Mouse (Mus musculus) limb, embryonic 10.5 days (tissue): Measurements from ENCODE around the gene Aldh3a2. TPM values are rescaled to one million over a fixed set of nuclear protein-coding genes. Genes with fewer than 3 reads are reported as not detected.
A peak's percentile ranks its signal among the peaks of the same experiment; 100 is the strongest.
"Not testable (repeated sequence)": the region's sequence is repeated elsewhere in the genome, so short reads cannot be mapped to it uniquely, and the experiment has no call there.

Experiments
- DNase-seq: peaks from one replicate; pipeline ENCODE4 v3.0.0-alpha.2; 2017; ENCODE audit warnings: low spot score
- H3K27ac ChIP-seq: fragments of 300-500 bp; sonication (generic); 2 replicates; pipeline ENCODE4 v1.5.1; 2016; ENCODE audit warnings: mild to moderate bottlenecking
- H3K27me3 ChIP-seq: fragments of 300-500 bp; sonication (generic); 2 replicates; pipeline ENCODE4 v1.6.1; 2016; ENCODE audit warnings: low read depth, mild to moderate bottlenecking; ENCODE audit not compliant: poor library complexity, severe bottlenecking
- H3K36me3 ChIP-seq: fragments of 300-500 bp; sonication (generic); 2 replicates; pipeline ENCODE4 v1.6.1; 2016; ENCODE audit warnings: mild to moderate bottlenecking, moderate library complexity
- H3K4me1 ChIP-seq: fragments of 300-500 bp; sonication (generic); 2 replicates; pipeline ENCODE4 v1.6.1; 2016
- H3K4me3 ChIP-seq: fragments of 300-500 bp; sonication (generic); 2 replicates; pipeline ENCODE4 v1.5.1; 2016; ENCODE audit warnings: mild to moderate bottlenecking, moderate library complexity
- H3K9me3 ChIP-seq: fragments of 300-500 bp; sonication (generic); replicated peaks from 2 replicates; pipeline ENCODE4 v1.6.1; 2016; ENCODE audit warnings: mild to moderate bottlenecking
- WGBS: fragments of 180-500 bp; shearing (Covaris S2); methylation state at CpG from one replicate; pipeline ENCODE4 v1.1.7; 2016; 5-methylcytosine and 5-hydroxymethylcytosine counted together
- polyA plus RNA-seq: library from polyadenylated mRNA; unstranded; fragments of >200 nt; fragmentation: Nextera tagmentation; extraction: Ambion mirVana; gene quantifications from 2 replicates; pipeline ENCODE4 v1.2.1, GENCODE M21; 2016

Gene Aldh3a2
- polyA plus RNA-seq, 1 experiment from 2014 or later: 15.1 TPM

DNA sequence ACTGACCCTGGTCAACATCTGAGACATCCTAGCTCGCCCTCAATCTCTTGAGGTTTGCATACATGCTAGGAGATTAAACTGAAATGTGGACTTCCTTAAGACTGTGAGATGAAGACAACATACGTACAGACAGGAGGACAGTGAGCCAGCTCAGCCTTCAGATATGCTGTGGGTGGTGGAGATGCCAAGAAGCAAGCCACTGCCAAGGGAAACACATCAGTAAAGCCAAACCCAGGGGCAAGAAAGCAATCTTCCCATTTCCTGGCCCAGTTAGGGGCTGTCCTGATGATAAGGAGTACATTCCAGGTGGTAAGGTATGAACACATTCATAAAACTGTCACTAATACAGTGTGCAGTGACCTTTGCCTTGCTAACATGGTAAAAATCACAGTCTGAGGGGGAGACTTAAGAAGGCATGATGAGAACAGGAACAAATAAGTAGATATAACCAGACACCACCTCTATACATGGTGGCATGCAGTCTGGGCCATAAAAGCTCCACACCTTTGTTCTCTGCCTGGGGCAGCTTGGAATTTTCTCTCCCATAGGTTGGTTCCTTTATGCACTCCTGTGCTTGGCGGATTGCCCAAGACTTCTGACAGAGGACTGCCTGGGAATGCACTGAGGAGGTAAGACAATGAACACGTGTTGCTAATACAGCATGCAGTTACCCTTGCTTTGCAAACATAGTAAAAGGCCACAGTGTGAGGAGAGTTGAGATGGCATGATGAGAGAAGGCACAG, 67.5 kb downstream of the Aldh3a2 start:
- 86% methylated on average over 4 of the region's 4 CpGs for WGBS
- 0 out of 2 replicates have a peak, but pooled peaks cover 2% of the 10 kb centered on the region for H3K4me1 ChIP-seq
- no peaks in the 10 kb centered on the region for H3K36me3 ChIP-seq
- 0 out of 2 replicates have a peak, but pooled peaks cover 6% of the 10 kb centered on the region for H3K27me3 ChIP-seq
- no peaks in the 10 kb centered on the region for H3K9me3 ChIP-seq
- H3K4me3 ChIP-seq: no peak overlapping the region
- no peak for DNase-seq
- H3K27ac ChIP-seq: no peak overlapping the region

DNA sequence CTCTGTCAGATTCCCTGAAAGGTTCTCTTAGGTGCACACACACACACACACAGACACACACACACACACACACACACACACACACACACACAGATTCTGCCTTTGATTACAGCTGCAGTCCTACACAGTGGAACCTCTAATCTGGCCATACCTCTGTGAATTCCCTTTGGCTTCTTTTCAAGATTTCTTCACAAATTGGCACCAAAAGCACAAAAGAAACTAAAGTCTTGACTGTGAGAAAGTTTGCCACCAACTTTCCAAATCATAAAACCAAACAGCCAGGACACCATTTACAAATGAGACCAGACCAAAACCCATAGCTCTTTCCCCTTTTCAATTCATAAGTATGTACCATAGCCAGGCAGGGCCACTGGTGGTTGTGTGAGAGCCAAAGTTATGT, 69.3 kb downstream of the Aldh3a2 start:
- DNase-seq: no peak
- H3K4me1 ChIP-seq: 0 out of 2 replicates have a peak, but pooled peaks cover 2% of the 10 kb centered on the region
- H3K4me3 ChIP-seq: no peak overlapping the region
- no peak overlapping the region for H3K27ac ChIP-seq
- no peaks in the 10 kb centered on the region for H3K36me3 ChIP-seq
- peaks cover 17% of the 10 kb centered on the region for H3K27me3 ChIP-seq
- H3K9me3 ChIP-seq: no peaks in the 10 kb centered on the region

DNA sequence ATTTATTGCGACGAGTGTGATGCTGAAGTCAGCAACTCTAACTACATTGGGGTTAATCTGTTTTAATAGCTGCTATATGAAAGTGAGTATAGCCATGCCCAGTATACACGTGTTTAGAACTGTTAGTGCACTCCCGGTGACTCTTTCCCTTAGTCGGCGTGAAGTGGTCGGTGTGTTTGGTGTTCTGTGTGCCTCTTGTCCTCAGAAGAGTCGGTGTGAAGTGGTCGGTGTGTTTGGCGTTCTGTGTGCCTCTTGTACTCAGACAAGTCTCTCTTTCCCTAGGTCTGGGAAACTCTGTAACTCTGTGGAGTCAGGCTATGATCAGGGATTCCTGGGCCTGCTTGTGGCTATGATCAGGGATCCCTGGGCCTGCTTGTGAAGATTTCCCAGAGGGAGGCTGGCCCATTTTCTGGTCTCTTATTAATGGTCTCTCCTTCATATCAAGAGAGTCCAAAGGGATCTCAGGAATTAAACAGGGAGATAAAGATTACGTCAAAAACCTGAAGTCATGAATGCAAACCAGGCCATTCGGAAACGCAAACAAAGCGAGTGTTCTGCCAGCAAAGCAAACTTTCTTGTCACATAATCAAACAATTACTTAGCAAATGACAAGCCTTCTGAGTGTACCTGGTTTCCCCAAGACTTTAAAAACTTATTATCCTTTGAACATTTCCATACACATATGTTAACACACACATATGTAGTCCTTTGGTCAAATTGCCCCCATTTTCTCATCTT, 70.5 kb downstream of the Aldh3a2 start:
- no peak for DNase-seq
- H3K27me3 ChIP-seq: peaks cover 17% of the 10 kb centered on the region
- no peaks in the 10 kb centered on the region for H3K9me3 ChIP-seq
- no peaks in the 10 kb centered on the region for H3K36me3 ChIP-seq
- H3K27ac ChIP-seq: no peak overlapping the region
- 0 out of 2 replicates have a peak, but pooled peaks cover 2% of the 10 kb centered on the region for H3K4me1 ChIP-seq
- WGBS: 85% methylated on average over 14 of the region's 14 CpGs
- no peak overlapping the region for H3K4me3 ChIP-seq

DNA sequence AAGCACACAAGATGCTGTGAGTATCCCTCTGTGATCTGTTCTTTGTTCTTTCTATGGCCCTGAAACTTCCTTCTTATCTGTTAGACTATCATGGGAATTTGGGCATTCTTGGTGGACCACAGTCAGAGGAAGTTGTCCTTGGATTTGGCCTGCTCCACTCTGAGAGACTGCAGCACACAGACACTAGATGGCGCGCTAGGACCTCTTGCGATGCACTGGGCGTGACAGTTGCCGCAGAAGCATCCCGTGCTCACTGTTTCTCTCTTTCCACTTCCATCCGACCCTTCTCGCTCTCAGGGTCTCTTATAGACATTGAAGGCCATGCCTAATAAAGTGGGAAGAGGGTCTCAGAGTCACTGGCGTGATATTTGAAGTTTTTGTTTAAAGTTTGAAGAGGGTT, 73.9 kb downstream of the Aldh3a2 start:
- 17% methylated on average over 9 of the region's 9 CpGs for WGBS
- no peaks in the 10 kb centered on the region for H3K9me3 ChIP-seq
- H3K4me1 ChIP-seq: no peaks in the 10 kb centered on the region
- no peak overlapping the region for H3K4me3 ChIP-seq
- H3K27me3 ChIP-seq: peaks cover 17% of the 10 kb centered on the region
- no peak overlapping the region for H3K27ac ChIP-seq
- peak; percentile 85 for DNase-seq
- H3K36me3 ChIP-seq: no peaks in the 10 kb centered on the region

DNA sequence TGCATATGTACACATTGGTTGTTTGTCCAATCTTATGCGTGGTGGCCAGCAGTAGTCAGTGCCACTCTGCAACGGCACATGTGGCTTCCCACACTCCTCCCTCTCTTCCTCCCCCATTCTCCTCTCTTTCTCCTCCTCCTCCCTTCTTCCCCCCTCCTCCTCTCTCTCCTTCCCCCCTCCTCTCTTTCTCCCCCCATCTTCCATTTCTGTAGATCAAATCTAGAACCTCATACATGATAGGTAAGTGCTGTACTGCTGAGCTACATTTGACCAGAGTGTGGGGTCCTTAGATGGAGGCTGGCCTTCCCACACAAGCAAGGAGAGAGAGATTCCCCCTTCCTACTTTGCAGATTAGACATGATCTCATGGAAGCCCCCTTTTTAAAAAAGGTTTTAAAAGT, 74.5 kb downstream of the Aldh3a2 start:
- WGBS: 90% methylated on average over 2 of the region's 2 CpGs
- peaks cover 17% of the 10 kb centered on the region for H3K27me3 ChIP-seq
- no peak overlapping the region for H3K4me3 ChIP-seq
- H3K9me3 ChIP-seq: no peaks in the 10 kb centered on the region
- DNase-seq: no peak
- no peaks in the 10 kb centered on the region for H3K4me1 ChIP-seq
- no peak overlapping the region for H3K27ac ChIP-seq
- no peaks in the 10 kb centered on the region for H3K36me3 ChIP-seq

DNA sequence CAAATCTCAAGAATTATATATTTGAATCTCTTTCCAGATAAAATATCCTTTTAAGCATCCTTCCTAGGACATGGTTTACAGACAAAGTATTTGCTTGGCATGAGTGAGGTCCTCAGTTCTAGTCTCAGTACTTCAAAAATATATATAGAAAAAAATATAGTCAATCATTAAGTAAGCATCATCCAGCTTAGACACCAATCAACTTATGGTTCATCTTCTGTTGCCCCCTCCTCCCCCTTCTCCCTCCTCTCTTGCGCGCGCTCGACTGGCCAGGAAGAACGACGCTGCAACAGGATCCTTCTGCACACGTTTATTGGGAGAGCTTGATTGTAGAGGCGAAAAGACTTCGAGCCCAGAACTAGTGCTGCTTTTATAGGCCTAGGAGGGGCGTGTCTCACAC, 75.1 kb downstream of the Aldh3a2 start:
- peaks cover 17% of the 10 kb centered on the region for H3K27me3 ChIP-seq
- not testable (repeated sequence) for H3K4me3 ChIP-seq, H3K36me3 ChIP-seq, H3K9me3 ChIP-seq, H3K27ac ChIP-seq, DNase-seq, H3K4me1 ChIP-seq
- 88% methylated on average over 8 of the region's 10 CpGs for WGBS

DNA sequence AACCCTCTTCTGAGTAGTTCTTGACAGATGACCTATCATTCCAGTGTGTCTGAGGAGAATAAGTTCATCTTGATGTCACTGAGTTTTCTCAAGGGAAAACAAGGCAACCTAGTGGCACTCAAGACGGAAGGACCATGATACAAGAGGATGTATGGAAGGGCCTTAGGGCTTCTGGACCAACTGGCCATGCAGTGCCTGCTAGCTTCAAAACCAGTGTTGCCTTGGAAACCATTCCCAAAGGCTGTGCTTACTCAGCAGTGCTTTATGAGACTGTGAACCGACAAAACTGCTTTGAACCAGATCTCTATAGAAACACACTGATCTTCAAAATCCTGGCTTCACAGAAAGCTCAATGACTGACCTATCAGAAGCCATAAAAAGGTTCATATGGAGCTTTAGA, 76.5 kb downstream of the Aldh3a2 start:
- 91% methylated on average over 2 of the region's 2 CpGs for WGBS
- H3K4me1 ChIP-seq: no peaks in the 10 kb centered on the region

DNA sequence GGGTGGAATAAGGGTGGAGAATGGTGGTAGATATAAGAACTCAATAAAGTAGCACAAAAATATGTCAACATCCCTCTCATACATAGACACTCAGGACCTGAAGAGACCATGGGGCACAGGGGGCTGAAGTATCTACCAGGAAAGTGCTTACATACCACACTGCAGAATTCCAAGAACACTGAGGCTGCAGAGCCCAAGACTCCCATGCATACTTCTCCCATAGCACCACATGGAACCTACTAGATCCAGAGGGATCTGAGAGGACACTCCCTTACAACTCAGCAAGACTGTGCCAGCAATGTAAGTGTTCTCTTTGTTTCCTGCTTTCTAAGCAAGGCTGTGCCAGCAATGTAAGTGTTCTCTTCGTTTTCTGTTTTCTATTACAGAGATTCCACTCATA, 83.4 kb downstream of the Aldh3a2 start:
- Histone ChIP-seq H3K27ac (no peak overlapping the region), H3K27me3 (no peaks in the 10 kb centered on the region), H3K4me3 (no peak overlapping the region), H3K4me1 (no peaks in the 10 kb centered on the region), H3K36me3 (no peaks in the 10 kb centered on the region), H3K9me3 (no peaks in the 10 kb centered on the region)
- 84% methylated on average over 1 of the region's 1 CpGs for WGBS
- no peak for DNase-seq

More for the DNA sequence above, 76.5 kb downstream of the Aldh3a2 start:
- Histone ChIP-seq H3K36me3 (no peaks in the 10 kb centered on the region), H3K27me3 (peaks cover 17% of the 10 kb centered on the region), H3K27ac (no peak overlapping the region), H3K4me3 (no peak overlapping the region), H3K9me3 (no peaks in the 10 kb centered on the region)
- no peak for DNase-seq

DNA sequence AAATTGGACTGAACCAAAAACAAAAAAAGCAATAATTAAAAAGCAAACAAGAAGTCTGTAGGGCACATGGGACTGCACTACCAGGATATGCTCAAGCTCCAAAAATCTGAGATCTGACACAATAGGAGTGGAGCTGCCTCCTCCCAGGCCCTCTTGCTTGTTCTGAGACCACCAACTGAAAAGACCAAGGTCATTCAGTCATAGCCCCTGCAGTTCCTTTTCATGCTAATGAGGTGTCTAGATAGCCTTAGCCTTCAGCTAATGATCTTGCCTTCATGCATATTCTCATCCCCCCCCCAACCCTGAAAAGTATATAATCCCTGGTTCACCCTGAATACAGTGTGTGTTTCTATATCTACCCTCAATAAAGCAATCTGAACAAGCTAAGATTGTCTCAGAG, 85.6 kb downstream of the Aldh3a2 start:
- Histone ChIP-seq H3K27me3 (no peaks in the 10 kb centered on the region; the same call in 1 of the 2 replicates), H3K9me3 (no peaks in the 10 kb centered on the region), H3K4me3 (no peak overlapping the region), H3K36me3 (no peaks in the 10 kb centered on the region), H3K27ac (no peak overlapping the region), H3K4me1 (no peaks in the 10 kb centered on the region)
- no peak for DNase-seq

DNA sequence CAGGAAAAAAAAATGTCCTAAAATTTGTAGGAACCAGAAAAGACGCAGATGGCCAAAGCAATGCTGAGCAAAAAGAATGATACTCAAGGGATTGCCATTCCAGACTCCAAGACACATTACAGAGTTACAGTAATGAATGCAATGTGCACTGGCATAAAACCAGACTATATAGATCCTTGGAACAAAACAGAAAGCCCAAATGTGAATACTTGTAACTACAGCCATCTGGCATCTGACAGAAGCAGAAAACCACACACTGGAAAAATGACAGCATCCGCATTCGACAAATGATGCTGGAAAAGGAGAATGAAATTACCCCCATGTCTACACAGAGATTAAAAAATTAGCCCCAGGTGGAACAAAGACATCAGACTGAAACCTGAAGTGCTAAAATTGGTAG, 86.9 kb downstream of the Aldh3a2 start:
- WGBS: 89% methylated on average over 3 of the region's 3 CpGs
- Histone ChIP-seq H3K36me3 (no peaks in the 10 kb centered on the region), H3K27me3 (no peaks in the 10 kb centered on the region; the same call in 1 of the 2 replicates), H3K4me1 (peaks cover 6% of the 10 kb centered on the region), H3K9me3 (no peaks in the 10 kb centered on the region), H3K27ac (no peak overlapping the region), H3K4me3 (no peak overlapping the region)
- DNase-seq: no peak

DNA sequence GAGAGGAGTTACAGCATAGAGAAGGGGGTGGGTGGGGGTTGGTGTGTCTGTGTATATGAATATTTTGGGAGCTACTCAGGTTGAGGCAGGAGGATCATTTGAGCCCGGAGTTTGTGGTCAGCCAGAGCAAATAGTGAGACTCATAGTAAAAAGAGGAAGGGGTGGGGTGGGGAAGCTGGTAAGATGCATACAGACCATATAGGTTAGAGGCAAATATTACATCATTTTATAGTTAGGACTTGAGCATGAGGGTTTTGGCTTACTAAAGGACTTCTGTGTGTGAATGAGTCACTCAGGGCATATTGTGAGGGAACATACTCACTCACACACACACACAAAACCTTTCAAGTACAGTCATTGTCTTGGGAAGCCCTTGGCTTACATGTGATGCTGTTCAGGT, 90.9 kb downstream of the Aldh3a2 start:
- Histone ChIP-seq H3K27ac (0 out of 2 replicates have a peak overlapping the region, but pooled peaks have one; percentile 98), H3K9me3 (no peaks in the 10 kb centered on the region)
- WGBS: 89% methylated on average over 1 of the region's 1 CpGs

DNA sequence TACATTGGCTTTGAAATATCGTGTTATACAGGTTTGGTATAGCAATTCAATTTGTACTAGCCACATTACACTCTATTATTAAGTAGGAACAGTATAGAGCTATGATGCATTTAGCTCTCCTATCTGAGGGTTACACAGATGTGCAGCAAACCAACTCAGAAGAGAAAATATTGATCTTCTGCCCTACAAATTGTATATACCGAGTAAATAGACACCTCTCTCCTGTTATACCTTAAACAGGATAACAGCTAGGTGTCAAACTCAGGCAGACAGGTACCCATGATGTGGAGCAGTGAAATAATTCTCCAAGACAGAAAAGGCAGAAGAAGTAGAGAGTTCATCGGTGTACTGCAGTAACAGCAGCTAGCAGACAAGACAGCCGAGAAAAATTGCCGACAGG, 91.5 kb downstream of the Aldh3a2 start:
- no peak for DNase-seq
- H3K9me3 ChIP-seq: no peaks in the 10 kb centered on the region
- H3K36me3 ChIP-seq: peaks cover 13% of the 10 kb centered on the region
- no peaks in the 10 kb centered on the region; the same call in 1 of the 2 replicates for H3K27me3 ChIP-seq
- peak overlapping the region; percentile 98 for H3K27ac ChIP-seq
- peak overlapping the region; percentile 78 for H3K4me3 ChIP-seq
- WGBS: 73% methylated on average over 5 of the region's 5 CpGs
- H3K4me1 ChIP-seq: peaks cover 21% of the 10 kb centered on the region

More for the DNA sequence above, 90.9 kb downstream of the Aldh3a2 start:
- no peaks in the 10 kb centered on the region; the same call in 1 of the 2 replicates for H3K27me3 ChIP-seq
- DNase-seq: no peak
- no peak overlapping the region for H3K4me3 ChIP-seq
- peaks cover 18% of the 10 kb centered on the region for H3K4me1 ChIP-seq
- peaks cover 12% of the 10 kb centered on the region for H3K36me3 ChIP-seq
